Mouse (Mus musculus) hindbrain, embryonic 14.5 days (tissue): ENCODE data around the gene Rps28. TPM values are rescaled to one million over a fixed set of nuclear protein-coding genes. Genes with fewer than 3 reads are reported as not detected.

ENCODE experiments used
- ATAC-seq: fragments of 200-750 bp; cut with Nextera tagmentation; 2 replicates; pipeline ENCODE4 v1.8.0; 2017; ENCODE audit warnings: moderate number of reproducible peaks, mild to moderate bottlenecking, moderate TSS enrichment, moderate library complexity; ENCODE audit not compliant: low FRiP score
- DNase-seq: peaks from one replicate; pipeline ENCODE4 v3.0.0-alpha.2; 2015; ENCODE audit warnings: low spot score
- H3K27ac ChIP-seq: fragments of 300-500 bp; sonication (generic); 2 replicates; pipeline ENCODE4 v1.5.1; 2014; ENCODE audit warnings: mild to moderate bottlenecking, moderate library complexity
- H3K27me3 ChIP-seq: fragments of 300-500 bp; sonication (generic); 2 replicates; pipeline ENCODE4 v1.6.1; 2014; ENCODE audit warnings: mild to moderate bottlenecking, low read length, mixed read lengths; ENCODE audit not compliant: control insufficient read depth, insufficient read depth
- H3K36me3 ChIP-seq: fragments of 300-500 bp; sonication (generic); replicated peaks from 2 replicates; pipeline ENCODE4 v1.6.1; 2014; ENCODE audit not compliant: control insufficient read depth, insufficient read depth
- H3K4me1 ChIP-seq: fragments of 300-500 bp; sonication (generic); replicated peaks from 2 replicates; pipeline ENCODE4 v1.6.1; 2014; ENCODE audit warnings: antibody characterized with exemption, low read length, mixed read lengths; ENCODE audit not compliant: control insufficient read depth, insufficient read depth
- H3K4me2 ChIP-seq: fragments of 300-500 bp; sonication (generic); replicated peaks from 2 replicates; pipeline ENCODE4 v1.6.1; 2014; ENCODE audit warnings: mild to moderate bottlenecking, moderate library complexity
- H3K4me3 ChIP-seq: fragments of 300-500 bp; sonication (generic); replicated peaks from 2 replicates; pipeline ENCODE4 v1.5.1; 2014; ENCODE audit warnings: mild to moderate bottlenecking, low read length
- H3K9ac ChIP-seq: fragments of 300-500 bp; sonication (generic); 2 replicates; pipeline ENCODE4 v1.6.1; 2014
- H3K9me3 ChIP-seq: fragments of 300-500 bp; sonication (generic); 2 replicates; pipeline ENCODE4 v1.6.1; 2016; ENCODE audit warnings: low read length; ENCODE audit not compliant: control insufficient read depth
- WGBS: fragments of 180-500 bp; shearing (Covaris S2); extraction: QIAGEN DNeasy Blood & Tissue Kit; methylation state at CpG from one replicate; pipeline ENCODE4 v1.1.7; 2014; 5-methylcytosine and 5-hydroxymethylcytosine counted together
- polyA plus RNA-seq: library from polyadenylated mRNA; unstranded; fragments of >200 nt; fragmentation: Nextera tagmentation; extraction: Ambion mirVana; gene quantifications from 2 replicates; pipeline ENCODE4 v1.2.1, GENCODE M21; 2014

Gene Rps28
- polyA plus RNA-seq, 1 experiment from 2014 or later = 749 TPM

DNA sequence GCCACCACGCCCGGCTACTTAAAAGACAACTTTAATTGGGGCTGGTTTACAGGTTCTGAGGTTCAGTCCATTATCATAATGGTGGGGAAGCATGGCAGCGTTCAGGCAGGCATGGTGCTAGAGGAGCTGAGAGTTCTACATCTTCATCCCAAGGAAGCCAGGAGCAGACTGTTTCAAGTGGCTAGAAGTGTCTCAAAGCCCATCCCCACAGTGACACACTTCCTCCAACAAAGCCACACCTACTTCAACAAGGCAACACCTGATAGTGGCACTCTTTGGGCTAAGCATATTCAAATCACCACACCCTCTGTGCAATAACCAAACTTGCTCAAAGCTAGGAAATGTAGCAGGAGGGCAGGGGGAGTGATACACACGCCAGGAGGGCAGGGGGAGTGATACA, 20.2 kb downstream of the Rps28 start:
- H3K4me1 ChIP-seq = no peaks in the 10 kb centered on the region
- no peak overlapping the region for H3K27ac ChIP-seq
- no peak overlapping the region for H3K9ac ChIP-seq
- H3K36me3 ChIP-seq = no peaks in the 10 kb centered on the region
- 62% methylated on average over 4 of the region's 4 CpGs for WGBS
- no peaks in the 10 kb centered on the region for H3K9me3 ChIP-seq
- H3K4me2 ChIP-seq = no peak overlapping the region
- no peak for DNase-seq
- no peak overlapping the region for H3K4me3 ChIP-seq
- H3K27me3 ChIP-seq = no peaks in the 10 kb centered on the region; the same call in 1 of the 2 replicates
- no peak for ATAC-seq

DNA sequence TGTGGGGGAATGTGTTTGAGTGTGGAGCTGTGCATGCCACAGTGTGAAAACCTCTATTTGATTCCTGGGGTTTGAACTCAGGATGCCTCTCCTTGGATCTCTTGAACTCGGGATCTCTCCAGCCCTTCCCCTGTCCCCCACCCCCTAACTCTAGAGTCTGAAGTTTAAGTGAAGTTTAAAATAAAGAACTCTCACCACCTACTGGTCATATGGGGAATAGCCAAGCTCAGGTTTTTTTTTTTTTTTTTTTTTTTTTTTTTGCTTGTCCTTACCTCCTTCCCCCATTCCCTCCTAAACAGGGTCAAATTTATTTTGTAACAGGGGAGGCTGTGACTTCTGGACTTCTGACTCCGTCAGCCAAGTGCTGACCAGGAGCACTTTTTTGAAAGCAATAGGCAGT, 22.1 kb downstream of the Rps28 start:
- ATAC-seq (no peak), DNase-seq (no peak)
- H3K27ac ChIP-seq = no peak overlapping the region
- WGBS = 3% methylated on average over 2 of the region's 2 CpGs
- no peak overlapping the region for H3K9ac ChIP-seq
- no peak overlapping the region for H3K4me2 ChIP-seq
- no peaks in the 10 kb centered on the region for H3K36me3 ChIP-seq
- H3K9me3 ChIP-seq = no peaks in the 10 kb centered on the region
- H3K4me3 ChIP-seq = no peak overlapping the region
- no peaks in the 10 kb centered on the region for H3K4me1 ChIP-seq
- H3K27me3 ChIP-seq = no peaks in the 10 kb centered on the region

DNA sequence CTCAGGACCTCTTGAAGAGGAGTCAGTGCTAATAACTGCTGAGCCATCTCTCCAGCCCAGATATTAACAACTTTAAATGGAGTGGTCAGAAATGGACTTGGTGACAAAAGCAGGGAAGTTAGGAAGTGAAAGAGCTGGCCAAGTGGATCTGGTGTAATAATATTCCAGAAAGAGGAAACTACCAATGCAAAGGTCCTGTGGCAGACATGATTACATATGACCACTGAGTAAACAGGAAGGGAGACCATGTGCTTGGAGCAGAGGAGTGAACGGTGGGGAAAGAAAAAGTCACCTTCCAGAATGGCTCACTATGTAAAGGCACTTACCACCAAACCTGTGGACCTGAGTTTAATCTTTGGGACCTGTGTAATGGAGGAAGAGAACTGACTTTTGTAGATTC, 25.1 kb downstream of the Rps28 start:
- DNase-seq = no peak
- 78% methylated on average over 1 of the region's 1 CpGs for WGBS
- ATAC-seq = no peak
- H3K4me3 ChIP-seq = no peak overlapping the region
- no peak overlapping the region for H3K27ac ChIP-seq
- no peaks in the 10 kb centered on the region for H3K36me3 ChIP-seq
- no peaks in the 10 kb centered on the region for H3K4me1 ChIP-seq
- no peaks in the 10 kb centered on the region for H3K27me3 ChIP-seq
- H3K4me2 ChIP-seq = no peak overlapping the region
- H3K9me3 ChIP-seq = no peaks in the 10 kb centered on the region
- no peak overlapping the region for H3K9ac ChIP-seq

DNA sequence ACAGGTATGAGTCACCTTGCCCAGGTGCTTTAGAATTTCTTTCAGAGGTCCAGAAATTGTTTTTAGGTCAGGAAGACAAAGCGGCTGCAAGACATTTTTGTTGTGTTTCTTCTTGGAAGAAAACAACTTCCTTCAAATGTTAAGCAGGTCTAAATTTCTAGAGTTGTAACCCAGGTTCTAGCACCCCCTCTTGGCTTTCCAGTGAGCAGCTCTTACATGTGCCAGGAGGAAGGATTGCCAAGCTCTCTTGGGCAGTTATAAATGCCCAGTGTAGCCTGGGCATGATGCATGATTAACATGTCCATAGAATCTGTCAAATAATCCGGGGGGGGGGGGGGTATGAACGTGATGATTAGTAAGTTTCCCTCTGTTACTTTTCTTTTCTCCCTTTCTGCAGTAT, 26.1 kb downstream of the Rps28 start:
- H3K27me3 ChIP-seq = no peaks in the 10 kb centered on the region
- H3K4me3 ChIP-seq = no peak overlapping the region
- WGBS = 59% methylated on average over 3 of the region's 3 CpGs
- no peaks in the 10 kb centered on the region for H3K36me3 ChIP-seq
- no peaks in the 10 kb centered on the region for H3K9me3 ChIP-seq
- H3K4me2 ChIP-seq = no peak overlapping the region
- H3K9ac ChIP-seq = no peak overlapping the region
- DNase-seq (no peak), ATAC-seq (no peak)
- no peak overlapping the region for H3K27ac ChIP-seq
- no peaks in the 10 kb centered on the region for H3K4me1 ChIP-seq

DNA sequence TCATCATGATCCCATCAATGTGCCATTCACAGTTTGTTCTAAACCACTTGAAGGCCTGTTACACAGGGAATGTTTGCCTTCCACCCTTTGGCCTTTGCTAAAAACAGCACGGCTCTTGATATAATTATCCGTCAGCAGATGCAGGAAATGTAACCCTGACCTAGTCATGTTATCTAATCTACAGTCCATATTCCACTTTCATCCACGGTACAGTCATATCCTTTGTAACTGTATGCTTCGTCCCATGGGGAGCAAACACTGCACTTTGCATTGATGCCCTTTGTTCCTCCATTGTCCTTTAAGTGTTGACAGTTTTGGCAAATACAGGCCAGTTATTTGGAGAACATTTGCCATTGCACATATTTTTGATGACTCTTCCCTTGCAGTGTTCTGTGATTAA, 35.6 kb downstream of the Rps28 start:
- Histone ChIP-seq H3K4me3 (no peak overlapping the region), H3K9me3 (no peaks in the 10 kb centered on the region), H3K4me1 (no peaks in the 10 kb centered on the region), H3K27ac (no peak overlapping the region), H3K4me2 (no peak overlapping the region), H3K9ac (no peak overlapping the region), H3K27me3 (no peaks in the 10 kb centered on the region), H3K36me3 (no peaks in the 10 kb centered on the region)
- 88% methylated on average over 4 of the region's 4 CpGs for WGBS
- DNase-seq (no peak), ATAC-seq (no peak)

DNA sequence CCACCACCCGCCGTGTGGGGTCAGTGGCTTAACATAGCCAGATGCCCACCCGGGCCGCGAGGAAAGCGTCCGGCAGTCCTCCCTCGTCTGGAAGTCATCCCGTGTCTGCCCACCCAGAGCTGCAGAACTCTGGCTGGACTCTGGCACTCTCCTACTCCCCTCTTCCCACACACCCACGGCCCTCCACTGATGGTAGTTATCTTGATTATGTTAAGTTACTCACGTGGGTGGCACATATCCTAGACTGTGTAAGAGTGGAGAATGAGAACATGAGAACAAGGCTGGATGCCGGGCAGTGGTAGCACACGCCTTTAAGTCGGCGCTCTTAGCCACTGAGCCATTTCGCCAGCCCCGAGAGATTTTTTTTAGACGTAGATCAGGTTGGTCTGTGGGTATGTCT, 38.0 kb downstream of the Rps28 start:
- peaks cover 9% of the 10 kb centered on the region; the same call in 1 of the 2 replicates for H3K4me1 ChIP-seq
- no peaks in the 10 kb centered on the region for H3K9me3 ChIP-seq
- WGBS = 87% methylated on average over 18 of the region's 18 CpGs
- H3K36me3 ChIP-seq = no peaks in the 10 kb centered on the region
- H3K4me2 ChIP-seq = no peak overlapping the region
- no peak for ATAC-seq
- H3K9ac ChIP-seq = no peak overlapping the region
- no peak overlapping the region for H3K4me3 ChIP-seq
- no peaks in the 10 kb centered on the region for H3K27me3 ChIP-seq
- H3K27ac ChIP-seq = no peak overlapping the region
- no peak for DNase-seq

DNA sequence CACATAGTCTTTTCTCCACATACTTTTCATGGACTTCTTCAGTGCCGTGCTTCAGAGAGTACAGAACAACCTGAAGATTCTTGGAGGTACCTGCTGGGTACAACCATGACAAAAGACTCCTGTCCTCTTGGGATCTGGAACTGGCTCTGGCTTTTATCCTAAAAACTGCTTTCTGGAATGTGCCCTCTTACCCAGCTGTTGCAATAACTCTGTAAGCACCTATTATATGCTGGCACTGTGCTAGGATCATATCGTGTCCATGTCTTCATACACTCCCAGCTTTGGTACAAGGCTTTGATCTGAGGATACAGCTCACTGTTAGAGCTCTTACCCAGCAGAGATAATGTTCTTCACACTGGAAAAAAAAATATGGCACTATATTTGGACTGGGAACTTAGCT, 39.4 kb downstream of the Rps28 start:
- H3K9me3 ChIP-seq = no peaks in the 10 kb centered on the region
- H3K4me1 ChIP-seq = peaks cover 17% of the 10 kb centered on the region; the same call in 1 of the 2 replicates
- H3K4me3 ChIP-seq = no peak overlapping the region
- no peaks in the 10 kb centered on the region for H3K36me3 ChIP-seq
- ATAC-seq = no peak
- no peak overlapping the region for H3K27ac ChIP-seq
- no peak for DNase-seq
- 91% methylated on average over 2 of the region's 2 CpGs for WGBS
- H3K9ac ChIP-seq = no peak overlapping the region
- H3K27me3 ChIP-seq = no peaks in the 10 kb centered on the region
- no peak overlapping the region for H3K4me2 ChIP-seq

DNA sequence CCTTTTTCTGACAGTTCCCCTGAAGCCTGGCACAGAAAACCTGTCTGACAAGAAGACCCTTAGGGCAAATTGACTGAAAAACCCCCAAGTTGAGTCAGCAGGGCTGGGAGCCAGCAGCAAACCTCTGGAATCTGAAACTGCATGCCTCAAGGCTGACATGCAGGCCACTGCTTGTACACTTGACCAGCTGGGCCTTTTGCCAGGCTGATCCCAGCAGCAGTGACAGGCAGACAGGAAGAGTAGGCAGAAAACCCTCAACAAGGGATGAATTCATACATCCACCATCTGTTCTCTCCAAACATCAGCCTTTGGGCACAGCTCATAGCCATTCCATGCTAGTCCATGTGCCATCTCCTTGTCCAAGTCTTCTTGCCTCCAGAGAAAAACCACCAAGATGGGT, 41.0 kb downstream of the Rps28 start:
- peak; percentile 27 for DNase-seq
- H3K9ac ChIP-seq = no peak overlapping the region

DNA sequence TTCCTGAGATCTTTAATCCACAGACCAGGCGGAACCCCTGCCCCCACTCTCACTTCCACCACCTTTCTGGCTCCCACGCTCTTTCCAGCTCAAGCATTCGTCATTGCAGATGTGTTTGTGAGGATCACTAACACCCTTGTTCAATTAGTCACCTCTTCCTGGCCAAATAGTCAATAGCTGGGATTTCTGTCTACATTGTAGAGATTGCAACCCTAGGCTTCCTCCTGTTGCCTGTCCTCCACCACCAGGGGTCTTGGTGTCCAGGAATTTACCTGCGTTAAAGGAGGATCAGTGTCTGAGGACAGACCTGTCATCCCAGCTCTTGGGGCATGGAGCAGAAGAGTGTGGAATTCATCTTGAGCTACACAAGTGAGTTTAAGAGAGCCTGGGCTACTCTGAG, 42.3 kb downstream of the Rps28 start:
- peaks cover 17% of the 10 kb centered on the region; the same call in 1 of the 2 replicates for H3K4me1 ChIP-seq
- ATAC-seq (no peak), DNase-seq (no peak)
- no peaks in the 10 kb centered on the region for H3K9me3 ChIP-seq
- H3K4me2 ChIP-seq = peak overlapping the region; percentile 82
- WGBS = 34% methylated on average over 4 of the region's 4 CpGs
- H3K36me3 ChIP-seq = no peaks in the 10 kb centered on the region
- H3K27me3 ChIP-seq = no peaks in the 10 kb centered on the region
- no peak overlapping the region for H3K27ac ChIP-seq
- peak overlapping the region; percentile 39 for H3K4me3 ChIP-seq
- peak overlapping the region; percentile 55; the same call in 1 of the 2 replicates for H3K9ac ChIP-seq

More for the DNA sequence above, 41.0 kb downstream of the Rps28 start:
- Histone ChIP-seq H3K4me3 (no peak overlapping the region), H3K4me2 (no peak overlapping the region), H3K27me3 (no peaks in the 10 kb centered on the region), H3K4me1 (peaks cover 17% of the 10 kb centered on the region; the same call in 1 of the 2 replicates), H3K36me3 (no peaks in the 10 kb centered on the region), H3K9me3 (no peaks in the 10 kb centered on the region), H3K27ac (no peak overlapping the region)
- ATAC-seq = no peak
